Mouse (Mus musculus) ZHBTc4 (cell line): ENCODE measurements around the gene Mcf2l.

ENCODE experiments used
- DNase-seq: peaks from one replicate; pipeline ENCODE4 v3.0.0-alpha.2; 2011; ENCODE audit warnings: low read depth, low spot score

The Mcf2l gene

GRCm38 (mm10) chr8:12951051-12951630 is 77.5 kb downstream of the Mcf2l start:
- DNase-seq: no peak

- no peak for DNase-seq
Measured at GRCm38 (mm10) chr8:12952699-12953098, 79.1 kb downstream of the Mcf2l start.

DNA sequence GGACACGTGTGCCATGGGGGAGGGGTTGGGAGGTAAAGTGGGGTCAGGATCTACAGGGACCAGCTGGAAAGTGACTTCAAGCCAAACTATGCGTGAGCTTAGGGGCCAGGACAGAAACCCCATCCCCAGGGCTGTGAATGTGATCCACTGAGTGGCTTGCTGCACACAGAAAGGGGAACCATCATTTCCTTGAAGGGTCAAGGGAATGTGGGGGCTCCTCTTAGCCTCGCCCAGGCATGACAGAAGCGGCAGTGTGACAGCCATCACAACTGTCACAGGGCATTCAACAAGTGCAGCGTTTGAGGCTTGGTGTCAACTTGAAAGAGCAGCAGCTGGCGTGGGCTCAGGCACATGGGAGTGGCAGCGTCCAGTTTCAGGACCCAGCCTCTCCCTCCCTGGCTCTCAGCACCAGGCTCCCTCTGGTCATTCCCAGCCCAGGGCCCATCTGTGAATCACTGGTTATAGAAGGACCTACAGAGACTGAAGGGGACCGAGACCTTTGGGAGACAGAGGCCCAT is 81.8 kb downstream of the Mcf2l start:
- DNase-seq: no peak

GRCm38 (mm10) chr8:12955880-12956279 is 82.3 kb downstream of the Mcf2l start:
- no peak for DNase-seq

- DNase-seq: no peak
Measured at GRCm38 (mm10) chr8:12956941-12957340, 83.3 kb downstream of the Mcf2l start.

GRCm38 (mm10) chr8:12957419-12957818 is 83.8 kb downstream of the Mcf2l start:
- no peak for DNase-seq

DNA sequence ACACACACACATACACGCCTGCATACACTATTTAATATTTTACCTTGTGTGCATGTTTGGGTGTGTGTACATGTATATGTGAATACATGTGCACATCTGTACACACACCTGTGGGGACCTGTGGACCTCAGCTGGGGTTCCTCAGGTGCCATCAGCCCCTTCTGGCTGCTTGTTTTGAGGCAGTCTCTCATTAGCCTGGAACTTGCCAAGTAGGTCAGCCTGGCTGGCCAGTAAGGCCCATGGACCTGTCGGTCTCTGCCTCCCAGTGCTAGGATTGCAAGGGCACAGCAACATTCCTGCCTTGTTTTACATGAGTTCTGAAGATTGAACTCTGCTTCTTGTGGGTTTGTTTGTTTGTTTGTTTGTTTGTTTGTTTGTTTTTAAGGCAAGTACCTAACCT is 87.0 kb downstream of the Mcf2l start:
- no peak for DNase-seq

GRCm38 (mm10) chr8:12961211-12961610 is 87.6 kb downstream of the Mcf2l start:
- DNase-seq: no peak

GRCm38 (mm10) chr8:12961821-12962534 is 88.4 kb downstream of the Mcf2l start:
- no peak for DNase-seq

GRCm38 (mm10) chr8:12962541-12963380 is 89.2 kb downstream of the Mcf2l start:
- DNase-seq: no peak

GRCm38 (mm10) chr8:12976290-12976689 is 102.7 kb downstream of the Mcf2l start:
- DNase-seq: no peak

DNA sequence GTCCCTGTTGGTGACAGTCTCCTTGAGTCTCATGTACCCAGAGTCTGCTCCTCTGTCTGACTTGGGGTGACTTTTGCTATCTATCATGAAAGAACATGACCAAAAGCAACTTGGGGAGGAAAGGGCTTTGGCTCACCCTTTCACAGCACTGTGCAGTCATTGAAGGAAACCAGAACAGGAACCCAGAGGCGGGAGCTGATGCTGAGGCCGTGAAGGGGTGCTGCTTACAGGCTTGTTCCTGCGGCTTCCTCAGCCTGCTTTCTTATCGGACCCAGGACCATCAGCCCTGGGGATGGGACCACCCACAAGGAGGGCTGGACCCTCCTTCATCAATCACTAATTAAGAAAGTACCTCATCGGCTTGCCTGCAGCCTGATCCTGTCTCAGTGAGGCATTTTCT is 103.1 kb downstream of the Mcf2l start:
- DNase-seq: no peak

GRCm38 (mm10) chr8:12977325-12977724 is 103.7 kb downstream of the Mcf2l start:
- no peak for DNase-seq

DNA sequence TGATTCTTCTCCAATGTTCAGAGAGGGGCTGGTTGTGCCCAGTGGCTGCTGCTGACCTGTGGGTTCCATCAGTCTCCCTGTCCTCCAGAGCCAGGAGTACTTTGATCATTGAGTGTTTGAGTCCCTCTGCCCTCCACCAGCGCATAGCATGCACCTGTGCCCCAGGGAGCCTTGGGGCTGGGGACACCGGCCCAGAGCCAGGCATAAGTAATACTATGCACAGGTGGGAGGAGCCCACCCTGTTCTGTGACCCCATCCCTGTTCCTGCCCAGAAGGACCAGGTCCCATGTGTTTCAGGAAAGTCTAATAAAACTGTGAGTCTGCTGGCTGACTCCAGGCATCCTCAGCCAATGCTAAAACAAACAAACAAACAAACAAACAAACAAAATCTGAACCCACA is 104.7 kb downstream of the Mcf2l start:
- DNase-seq: no peak

DNA sequence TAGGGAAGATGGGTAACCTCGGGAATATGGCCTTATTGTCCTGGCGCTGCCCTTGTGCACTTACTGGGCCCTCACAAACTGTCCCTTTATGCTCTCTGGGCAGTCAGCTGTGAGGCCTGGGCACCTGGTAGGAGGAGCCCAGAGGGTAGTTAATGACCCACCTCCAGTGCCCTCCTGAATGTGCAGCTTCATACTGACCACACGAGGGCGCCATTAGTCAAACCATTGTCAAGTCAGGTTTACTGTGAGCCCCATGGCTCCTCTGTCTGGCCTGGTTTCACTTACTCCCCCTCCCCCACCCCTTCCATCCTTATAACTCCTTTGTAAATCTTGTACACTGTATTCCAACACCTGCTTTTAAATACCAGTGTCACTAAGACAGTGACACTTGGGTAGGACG is 105.1 kb downstream of the Mcf2l start:
- peak; percentile 90 for DNase-seq

DNA sequence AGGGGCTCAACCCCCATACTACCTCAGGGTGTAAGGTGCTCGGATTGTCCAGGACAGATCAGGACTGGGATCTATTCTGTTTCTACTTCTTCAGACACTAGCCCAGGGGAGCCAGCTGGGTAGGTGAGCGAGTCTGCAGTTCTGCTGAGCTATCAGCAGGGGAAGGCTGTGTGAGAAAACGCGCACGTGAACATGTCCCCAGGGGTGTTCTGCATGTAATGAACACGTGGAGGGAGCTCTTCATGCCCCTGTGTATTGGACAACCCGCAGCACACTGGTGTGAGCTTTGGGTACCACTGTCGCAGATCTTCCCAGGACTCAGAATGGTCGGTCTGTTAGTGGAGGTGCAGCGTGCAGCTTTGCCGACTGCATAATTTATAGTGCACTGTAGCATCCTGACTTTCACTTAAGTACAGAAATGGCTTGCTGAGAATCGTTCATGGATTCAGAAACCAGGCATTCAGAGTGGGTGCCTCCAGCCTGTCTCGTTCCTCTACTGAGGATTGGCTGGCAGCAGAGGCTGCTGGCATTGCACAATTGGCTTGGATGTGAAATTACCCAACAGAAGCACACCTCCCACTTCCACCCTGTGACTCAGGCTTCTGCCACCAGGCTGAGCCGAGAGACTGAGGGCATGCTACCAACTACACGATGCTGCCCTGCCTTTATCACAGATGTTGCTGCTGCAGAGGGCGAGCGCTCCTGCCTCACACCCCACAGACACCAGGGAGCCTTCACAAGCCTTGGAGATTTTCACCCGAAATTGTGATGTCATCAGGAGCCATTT is 110.3 kb downstream of the Mcf2l start:
- no peak for DNase-seq

GRCm38 (mm10) chr8:12984601-12985243 is 111.1 kb downstream of the Mcf2l start:
- DNase-seq: no peak

- no peak for DNase-seq
Measured at GRCm38 (mm10) chr8:12985259-12985658, 111.7 kb downstream of the Mcf2l start.

GRCm38 (mm10) chr8:12987571-12987970 is 114.0 kb downstream of the Mcf2l start:
- no peak for DNase-seq

GRCm38 (mm10) chr8:12988722-12989430 is 115.3 kb downstream of the Mcf2l start:
- DNase-seq: no peak
